Mouse (Mus musculus): ENCODE data around the gene St6galnac4.

GRCm38 (mm10) chr2:32627266-32628043 is 40.6 kb downstream of the St6galnac4 start:
- TF ChIP-seq POLR2A (IDR thresholded peaks at IDR 0.05; ENCODE audit: low read depth, low read length) (no peak), CTCF (IDR thresholded peaks at IDR 0.05; ENCODE audit: extremely low read depth, insufficient read length, insufficient replicate concordance, low read depth, low read length) (no peak)
